Mouse (Mus musculus) kidney, postnatal 0 days (tissue): ENCODE measurements at regions not wholly inside any gene's neighbourhood (a gene's known extent, or its start where the extent isn't known, plus 50 kb on each side); places are given as distances from the start of the nearest gene placed in this dataset.

Experiments used
- ATAC-seq: fragments of 200-750 bp; cut with Nextera tagmentation; replicated peaks from 2 replicates; pipeline ENCODE4 v1.8.0; 2017; ENCODE audit warnings: low read depth, moderate number of reproducible peaks, moderate TSS enrichment, moderate library complexity; ENCODE audit not compliant: low FRiP score
- DNase-seq: peaks from one replicate; pipeline ENCODE4 v3.0.0-alpha.2; 2016; ENCODE audit warnings: low spot score
- H3K27ac ChIP-seq: fragments of 300-500 bp; sonication (generic); 2 replicates; pipeline ENCODE4 v1.5.1; 2014; ENCODE audit warnings: mild to moderate bottlenecking
- H3K27me3 ChIP-seq: fragments of 300-500 bp; sonication (generic); 2 replicates; pipeline ENCODE4 v1.6.1; 2014; ENCODE audit warnings: low read length, mixed read lengths; ENCODE audit not compliant: insufficient read depth
- H3K36me3 ChIP-seq: fragments of 300-500 bp; sonication (generic); 2 replicates; pipeline ENCODE4 v1.6.1; 2014; ENCODE audit warnings: low read length, mixed read lengths; ENCODE audit not compliant: insufficient read depth
- H3K4me1 ChIP-seq: fragments of 300-500 bp; sonication (generic); replicated peaks from 2 replicates; pipeline ENCODE4 v1.6.1; 2014; ENCODE audit warnings: antibody characterized with exemption, low read length, mixed read lengths; ENCODE audit not compliant: insufficient read depth
- H3K4me2 ChIP-seq: fragments of 300-500 bp; sonication (generic); 2 replicates; pipeline ENCODE4 v1.6.1; 2014; ENCODE audit warnings: mild to moderate bottlenecking, low read length, moderate library complexity, mixed read lengths
- H3K4me3 ChIP-seq: fragments of 300-500 bp; sonication (generic); replicated peaks from 2 replicates; pipeline ENCODE4 v1.5.1; 2014; ENCODE audit warnings: low read depth, low read length
- H3K9ac ChIP-seq: fragments of 300-500 bp; sonication (generic); 2 replicates; pipeline ENCODE4 v1.6.1; 2014; ENCODE audit warnings: low read depth, low read length
- H3K9me3 ChIP-seq: fragments of 300-500 bp; sonication (generic); replicated peaks from 2 replicates; pipeline ENCODE4 v1.6.1; 2016; ENCODE audit warnings: low read length, inconsistent platforms, mixed read lengths
- CTCF ChIP-seq: IDR thresholded peaks from 2 replicates; pipeline ENCODE4 v1.5.1; 2016; ENCODE audit warnings: antibody characterized with exemption, low read depth, mild to moderate bottlenecking, moderate library complexity
- WGBS: fragments of 180-500 bp; shearing (Covaris S2); extraction: QIAGEN DNeasy Blood & Tissue Kit; methylation state at CpG from one replicate; pipeline ENCODE4 v1.1.7; 2014; 5-methylcytosine and 5-hydroxymethylcytosine counted together

DNA sequence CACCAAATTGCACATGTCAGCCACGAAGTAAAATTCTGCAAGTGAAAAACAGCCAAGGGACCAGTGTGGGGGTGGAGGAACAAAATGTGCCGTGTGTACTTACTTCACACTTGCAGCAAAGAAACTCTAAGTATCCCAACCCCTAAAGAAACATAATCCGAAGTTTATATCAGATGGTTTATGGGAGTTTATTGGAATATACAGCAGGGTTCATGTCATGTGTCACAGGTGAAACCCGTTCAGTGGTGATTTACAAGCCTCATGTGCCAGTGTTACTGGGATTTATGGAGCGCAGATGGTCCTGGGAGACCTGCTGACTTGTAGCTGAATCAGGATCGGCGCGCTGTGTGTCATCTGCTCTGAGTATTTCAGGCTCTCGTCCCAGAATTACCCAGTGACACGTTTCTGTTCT lies 306.1 kb downstream of the Meis1 start:
- no peaks in the 10 kb centered on the region; the same call in 1 of the 2 replicates for H3K4me1 ChIP-seq
- no peak for ATAC-seq
- H3K9ac ChIP-seq, result no peak overlapping the region
- H3K36me3 ChIP-seq, result no peaks in the 10 kb centered on the region
- H3K9me3 ChIP-seq, result no peaks in the 10 kb centered on the region
- 20% methylated on average over 10 of the region's 10 CpGs for WGBS
- H3K27me3 ChIP-seq, result no peaks in the 10 kb centered on the region
- 0 out of 2 replicates have a peak overlapping the region, but pooled peaks have one; percentile 14 for H3K4me2 ChIP-seq
- no peak overlapping the region for H3K4me3 ChIP-seq
- peak; percentile 57 for DNase-seq
- H3K27ac ChIP-seq, result no peak overlapping the region
- TF ChIP-seq CTCF, result no peak

DNA sequence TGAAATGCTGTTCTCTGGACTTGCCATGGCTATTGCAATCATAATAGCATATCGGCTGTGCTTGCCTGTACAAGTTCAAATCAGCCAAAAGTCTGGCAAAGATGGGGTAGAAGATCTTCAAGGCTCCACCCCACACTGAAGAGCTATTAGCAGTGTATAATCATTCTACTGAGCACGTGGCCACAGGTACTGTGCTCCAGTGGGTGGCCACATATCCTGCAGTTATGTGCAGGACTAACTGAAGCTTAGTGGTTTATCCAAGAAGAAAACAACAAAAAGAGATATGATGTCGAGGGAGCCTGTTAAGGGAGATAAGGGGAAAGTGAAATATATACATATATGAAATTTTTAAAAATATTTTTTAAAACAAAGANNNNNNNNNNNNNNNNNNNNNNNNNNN lies 309.2 kb downstream of the Meis1 start:
- DNase-seq (no peak), ATAC-seq (no peak)
- no peaks in the 10 kb centered on the region for H3K36me3 ChIP-seq
- H3K9me3 ChIP-seq, result no peaks in the 10 kb centered on the region
- H3K4me3 ChIP-seq, result no peak overlapping the region
- H3K9ac ChIP-seq, result no peak overlapping the region
- no peaks in the 10 kb centered on the region; the same call in 1 of the 2 replicates for H3K4me1 ChIP-seq
- H3K27me3 ChIP-seq, result no peaks in the 10 kb centered on the region
- H3K27ac ChIP-seq, result no peak overlapping the region
- no peak overlapping the region for H3K4me2 ChIP-seq
- WGBS, result 85% methylated on average over 3 of the region's 3 CpGs
- TF ChIP-seq CTCF, result no peak

DNA sequence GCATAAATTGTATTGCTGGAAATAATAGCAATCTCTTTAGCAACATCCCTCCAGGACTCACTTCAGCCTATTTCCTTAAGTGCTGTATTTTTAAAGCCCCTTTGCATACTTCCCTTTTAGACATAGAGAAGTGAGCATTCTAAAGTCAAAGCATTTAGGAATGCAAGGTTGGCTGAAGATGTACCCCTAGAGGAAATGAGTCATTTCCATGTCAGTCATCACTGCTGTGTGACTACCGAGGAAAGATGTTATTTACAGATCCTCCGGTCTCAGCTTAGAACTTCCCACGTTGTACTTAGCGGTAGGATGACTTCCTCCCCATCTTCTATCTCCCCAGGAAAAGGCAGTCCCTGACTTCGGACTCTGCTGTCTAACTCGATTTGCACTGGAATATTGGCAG lies 337.2 kb downstream of the Meis1 start:
- ATAC-seq, result no peak
- WGBS, result 72% methylated on average over 6 of the region's 6 CpGs
- no peak overlapping the region for H3K4me2 ChIP-seq
- no peaks in the 10 kb centered on the region for H3K4me1 ChIP-seq
- DNase-seq, result no peak
- no peaks in the 10 kb centered on the region for H3K9me3 ChIP-seq
- no peak overlapping the region for H3K9ac ChIP-seq
- no peaks in the 10 kb centered on the region for H3K27me3 ChIP-seq
- TF ChIP-seq CTCF, result no peak
- H3K27ac ChIP-seq, result no peak overlapping the region
- H3K36me3 ChIP-seq, result no peaks in the 10 kb centered on the region
- H3K4me3 ChIP-seq, result no peak overlapping the region

DNA sequence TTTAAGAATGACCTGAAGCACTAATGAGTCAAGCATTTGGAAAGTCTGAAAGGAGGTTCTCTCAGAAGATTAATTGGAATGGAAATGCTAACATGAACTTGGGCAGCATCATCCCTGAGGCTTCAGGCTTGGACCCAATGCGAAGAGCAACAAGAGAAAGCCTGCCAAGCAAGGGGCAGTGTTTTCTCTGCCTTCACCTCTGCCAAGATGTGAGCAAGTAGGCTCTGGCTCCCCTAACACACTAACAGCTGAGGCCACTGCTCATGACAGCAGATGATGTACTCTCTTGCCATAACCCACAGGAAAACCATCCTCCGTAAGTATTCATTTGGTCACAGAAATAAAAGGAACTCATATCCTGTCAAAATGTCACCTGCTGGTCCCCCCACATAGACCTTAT lies 341.9 kb downstream of the Meis1 start:
- no peak for TF ChIP-seq CTCF
- no peaks in the 10 kb centered on the region for H3K27me3 ChIP-seq
- no peaks in the 10 kb centered on the region for H3K4me1 ChIP-seq
- H3K36me3 ChIP-seq, result no peaks in the 10 kb centered on the region
- no peaks in the 10 kb centered on the region for H3K9me3 ChIP-seq
- H3K9ac ChIP-seq, result no peak overlapping the region
- WGBS, result 84% methylated on average over 2 of the region's 2 CpGs
- no peak overlapping the region for H3K4me3 ChIP-seq
- DNase-seq (no peak), ATAC-seq (no peak)
- no peak overlapping the region for H3K27ac ChIP-seq
- H3K4me2 ChIP-seq, result no peak overlapping the region

GRCm38 (mm10) chr11:18670967-18671366 lies 347.8 kb downstream of the Meis1 start:
- H3K4me1 ChIP-seq, result no peaks in the 10 kb centered on the region
- H3K4me2 ChIP-seq, result no peak overlapping the region
- WGBS, result 88% methylated on average over 2 of the region's 2 CpGs
- no peak overlapping the region for H3K27ac ChIP-seq
- ATAC-seq, result no peak
- H3K9ac ChIP-seq, result no peak overlapping the region
- no peaks in the 10 kb centered on the region for H3K27me3 ChIP-seq
- peak; percentile 57 for DNase-seq
- H3K9me3 ChIP-seq, result no peaks in the 10 kb centered on the region
- H3K36me3 ChIP-seq, result no peaks in the 10 kb centered on the region
- TF ChIP-seq CTCF, result no peak
- no peak overlapping the region for H3K4me3 ChIP-seq

GRCm38 (mm10) chr11:18669322-18669721 lies 349.5 kb downstream of the Meis1 start:
- Histone ChIP-seq H3K9ac (no peak overlapping the region), H3K9me3 (no peaks in the 10 kb centered on the region), H3K4me1 (no peaks in the 10 kb centered on the region), H3K27me3 (no peaks in the 10 kb centered on the region), H3K27ac (no peak overlapping the region), H3K4me2 (no peak overlapping the region), H3K36me3 (no peaks in the 10 kb centered on the region), H3K4me3 (no peak overlapping the region)
- TF ChIP-seq CTCF, result no peak
- 60% methylated on average over 2 of the region's 2 CpGs for WGBS
- DNase-seq, result no peak
- no peak for ATAC-seq

DNA sequence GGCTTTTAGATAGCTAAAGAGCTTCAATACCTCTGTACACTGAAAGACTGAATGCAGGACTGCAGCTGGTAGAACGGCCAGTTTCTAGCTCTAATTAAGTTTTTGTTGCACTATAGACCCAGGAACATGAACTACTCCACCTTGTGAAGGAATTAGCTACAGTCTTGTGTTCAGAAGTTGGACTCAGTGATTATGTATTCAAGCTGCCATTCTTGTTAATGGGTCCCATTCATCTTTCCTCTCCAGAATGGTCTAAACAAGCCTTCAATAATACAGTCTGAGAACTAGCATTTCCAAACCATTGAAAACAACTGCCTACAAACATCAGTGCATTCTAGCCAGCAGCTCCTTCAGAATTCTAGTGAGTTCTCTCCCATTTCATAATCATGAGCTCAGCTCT lies 362.4 kb downstream of the Meis1 start:
- no peak overlapping the region for H3K4me2 ChIP-seq
- WGBS, result 73% methylated on average over 1 of the region's 1 CpGs

More for the DNA sequence above, 362.4 kb downstream of the Meis1 start:
- H3K9me3 ChIP-seq, result no peaks in the 10 kb centered on the region
- H3K27ac ChIP-seq, result no peak overlapping the region
- no peak for TF ChIP-seq CTCF
- H3K27me3 ChIP-seq, result no peaks in the 10 kb centered on the region
- ATAC-seq, result no peak
- DNase-seq, result no peak
- no peaks in the 10 kb centered on the region for H3K36me3 ChIP-seq
- no peaks in the 10 kb centered on the region for H3K4me1 ChIP-seq
- no peak overlapping the region for H3K9ac ChIP-seq
- H3K4me3 ChIP-seq, result no peak overlapping the region
